Mouse (Mus musculus): ENCODE data around the gene Sppl2c.

Sppl2c gene

GRCm38 (mm10) chr11:104186135-104186836, at the start of gene Sppl2c:
Sppl2c (plus strand) TSS chr11:104186327.
- no peak for DNase-seq (ENCODE audit: extremely low read depth, low read depth)

- DNase-seq (ENCODE audit: extremely low read depth, low read depth), result no peak
Measured at GRCm38 (mm10) chr11:104138976-104139375, 47.2 kb upstream of the Sppl2c start.

- DNase-seq (ENCODE audit: extremely low read depth, low read depth), result no peak
Measured at GRCm38 (mm10) chr11:104144930-104145329, 41.2 kb upstream of the Sppl2c start.

- DNase-seq (ENCODE audit: extremely low read depth, low read depth), result no peak
Measured at GRCm38 (mm10) chr11:104148787-104149186, 37.3 kb upstream of the Sppl2c start.

- no peak for DNase-seq (ENCODE audit: extremely low read depth, low read depth)
Measured at GRCm38 (mm10) chr11:104150911-104151310, 35.2 kb upstream of the Sppl2c start.

GRCm38 (mm10) chr11:104154332-104154731, 31.8 kb upstream of the Sppl2c start:
- DNase-seq (ENCODE audit: extremely low read depth, low read depth), result no peak

- no peak for DNase-seq (ENCODE audit: extremely low read depth, low read depth)
Measured at GRCm38 (mm10) chr11:104154820-104155635, 31.1 kb upstream of the Sppl2c start.

GRCm38 (mm10) chr11:104155899-104156298, 30.2 kb upstream of the Sppl2c start:
- no peak for DNase-seq (ENCODE audit: extremely low read depth, low read depth)

GRCm38 (mm10) chr11:104156391-104156790, 29.7 kb upstream of the Sppl2c start:
- no peak for DNase-seq (ENCODE audit: extremely low read depth, low read depth)

- DNase-seq (ENCODE audit: extremely low read depth, low read depth), result no peak
Measured at GRCm38 (mm10) chr11:104157603-104158259, 28.4 kb upstream of the Sppl2c start.

GRCm38 (mm10) chr11:104158260-104158907, 27.7 kb upstream of the Sppl2c start:
- DNase-seq (ENCODE audit: extremely low read depth, low read depth), result no peak

- no peak for DNase-seq (ENCODE audit: extremely low read depth, low read depth)
Measured at GRCm38 (mm10) chr11:104159769-104160272, 26.3 kb upstream of the Sppl2c start.

- DNase-seq (ENCODE audit: extremely low read depth, low read depth), result no peak
Measured at GRCm38 (mm10) chr11:104161153-104161552, 25.0 kb upstream of the Sppl2c start.

- DNase-seq (ENCODE audit: extremely low read depth, low read depth), result no peak
Measured at GRCm38 (mm10) chr11:104164257-104164656, 21.9 kb upstream of the Sppl2c start.

- DNase-seq (ENCODE audit: extremely low read depth, low read depth), result no peak
Measured at GRCm38 (mm10) chr11:104171281-104171781, 14.8 kb upstream of the Sppl2c start.

- no peak for DNase-seq (ENCODE audit: extremely low read depth, low read depth)
Measured at GRCm38 (mm10) chr11:104178893-104179292, 7.2 kb upstream of the Sppl2c start.

GRCm38 (mm10) chr11:104179804-104180203, 6.3 kb upstream of the Sppl2c start:
- no peak for DNase-seq (ENCODE audit: extremely low read depth, low read depth)

GRCm38 (mm10) chr11:104182141-104182540, 4.0 kb upstream of the Sppl2c start:
- no peak for DNase-seq (ENCODE audit: extremely low read depth, low read depth)

GRCm38 (mm10) chr11:104186837-104187150, 667 bp downstream of the Sppl2c start:
- no peak for DNase-seq (ENCODE audit: extremely low read depth, low read depth)

- DNase-seq (ENCODE audit: extremely low read depth, low read depth), result no peak
Measured at GRCm38 (mm10) chr11:104187766-104188165, 1.6 kb downstream of the Sppl2c start.

- no peak for DNase-seq (ENCODE audit: extremely low read depth, low read depth)
Measured at GRCm38 (mm10) chr11:104190008-104190407, 3.9 kb downstream of the Sppl2c start.

Data from MEL-GATA-1-ER (cell line).